Mouse (Mus musculus) forelimb bud, embryonic 11.5 days (tissue): ENCODE results near the gene Bsn.
A peak's percentile ranks its signal among the peaks of the same experiment; 100 is the strongest.

Experiments used
- DNase-seq: peaks from one replicate; pipeline ENCODE4 v3.0.0-alpha.2; 2012; ENCODE audit warnings: low read depth, low spot score

The Bsn gene

DNA sequence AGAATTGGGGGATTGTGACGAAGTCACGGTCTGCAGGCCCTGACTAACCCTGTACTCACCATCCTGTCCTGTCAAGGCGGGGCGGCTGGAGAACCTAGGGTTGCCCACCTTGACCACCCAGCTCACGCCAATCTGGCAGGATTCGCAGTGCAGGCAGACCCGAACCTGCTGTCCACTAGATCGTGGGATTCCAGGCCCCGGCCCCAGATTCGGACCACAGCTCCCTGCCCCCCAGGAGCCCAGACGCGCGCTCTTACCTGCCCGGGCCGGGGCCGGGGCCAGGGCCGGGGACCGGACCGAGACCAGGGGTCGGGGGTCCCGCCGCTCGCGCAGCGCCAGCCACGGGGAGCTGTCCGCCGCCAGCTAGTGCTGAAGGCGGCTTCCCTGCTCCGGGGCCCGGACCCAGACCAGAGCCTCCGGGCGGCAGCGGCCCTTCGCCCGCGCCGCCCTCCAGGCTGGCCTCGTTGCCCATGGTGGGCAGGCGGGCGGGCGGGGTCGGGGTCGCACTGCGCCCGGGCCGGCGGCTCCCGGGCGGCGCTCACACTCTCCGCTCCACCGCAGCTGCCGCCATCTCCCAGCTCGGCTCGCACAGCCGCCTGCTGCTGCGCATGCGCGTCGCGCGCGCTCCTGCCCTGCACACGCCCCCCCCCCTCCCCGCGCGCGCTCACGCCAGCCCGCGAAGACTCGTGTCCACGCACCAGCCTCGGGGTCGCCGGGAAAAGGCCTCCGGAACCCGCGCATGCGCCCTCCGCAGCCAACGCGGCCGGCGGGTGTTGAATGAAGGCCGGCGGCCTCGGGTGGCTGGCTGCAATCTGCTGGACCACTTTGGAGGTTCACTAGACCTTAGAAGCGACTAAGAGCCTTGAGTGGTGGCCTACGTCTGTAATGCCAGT, at the start of gene Bsn:
Bsn (minus strand) TSS at position 598 of the 893 bp plus-strand sequence.
- peak; percentile 57 for DNase-seq

DNA sequence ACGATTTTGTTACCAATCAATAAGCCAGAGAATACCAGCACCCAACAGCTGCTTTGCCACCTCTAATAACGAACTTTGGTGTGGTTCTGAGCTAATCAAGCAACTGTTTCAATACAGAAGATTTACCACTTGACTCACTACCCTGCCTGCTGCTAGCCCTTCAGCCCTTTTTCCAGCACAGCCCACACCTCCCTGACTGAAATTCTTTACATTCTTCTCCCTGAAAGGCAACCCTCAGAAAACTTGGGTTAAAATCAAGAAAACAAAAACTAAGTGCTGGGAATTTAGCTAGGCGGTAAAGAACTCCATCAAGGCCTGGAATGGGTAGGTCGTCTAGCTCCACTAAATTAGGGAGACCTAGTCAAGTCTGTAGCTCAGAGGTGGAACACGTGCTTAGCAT, 49.8 kb upstream of the Bsn start:
- DNase-seq: no peak

DNA sequence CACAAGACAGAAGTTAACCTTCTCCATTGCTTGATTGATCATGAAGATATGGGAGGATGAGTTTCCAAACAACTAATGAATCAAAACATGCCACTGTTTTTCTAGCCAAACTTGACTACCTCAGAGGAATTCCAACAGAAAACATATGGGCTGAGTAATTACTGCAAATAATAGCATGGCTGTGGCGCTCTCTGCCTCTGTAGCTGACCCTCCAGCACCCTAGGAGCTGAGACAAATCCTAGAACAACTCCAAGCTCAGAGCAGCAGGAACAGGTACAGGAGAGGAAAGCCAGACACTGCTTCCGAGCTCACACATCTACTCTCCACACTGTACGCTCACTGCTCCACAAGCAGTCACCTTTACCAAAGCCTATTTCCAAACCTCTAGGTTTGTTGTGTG, 48.6 kb upstream of the Bsn start:
- DNase-seq: no peak

DNA sequence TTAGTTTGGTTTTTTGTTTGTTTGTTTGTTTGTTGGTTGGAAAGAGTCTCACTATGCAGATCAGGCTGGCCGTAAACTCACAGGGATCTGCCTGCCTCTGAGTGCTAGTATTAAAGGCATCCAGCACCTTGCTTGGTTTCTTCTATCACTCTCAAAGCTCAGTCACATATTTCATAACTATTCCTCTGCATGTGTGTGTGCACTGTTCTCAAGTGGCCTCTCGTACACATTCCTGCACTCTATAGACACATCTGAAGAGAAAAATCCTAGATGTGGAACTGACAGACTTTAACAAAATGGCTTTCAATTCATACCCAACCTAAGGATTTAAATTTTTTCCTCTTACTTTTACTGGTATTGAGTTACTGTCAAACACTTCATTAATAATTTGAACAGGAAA, 48.2 kb upstream of the Bsn start:
- DNase-seq: no peak

DNA sequence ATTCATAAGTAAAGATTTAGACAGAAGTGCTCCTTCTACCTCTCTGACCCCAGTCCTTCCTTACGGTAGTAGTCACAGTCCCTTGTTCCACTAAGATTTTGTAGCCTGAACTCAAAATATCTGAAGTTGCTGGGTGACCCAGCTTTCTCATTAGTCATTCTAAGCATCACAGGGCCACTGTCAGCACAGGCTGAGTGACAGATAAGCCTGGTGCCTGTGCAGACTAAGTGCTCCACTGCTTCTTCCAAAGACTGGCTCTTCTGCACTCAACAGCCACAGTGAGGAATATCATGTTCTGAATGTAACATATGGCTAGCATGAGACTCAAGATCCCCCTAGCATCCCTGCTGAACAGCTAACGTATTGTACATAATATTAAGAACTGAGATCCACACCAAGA, 44.5 kb upstream of the Bsn start:
- no peak for DNase-seq

DNA sequence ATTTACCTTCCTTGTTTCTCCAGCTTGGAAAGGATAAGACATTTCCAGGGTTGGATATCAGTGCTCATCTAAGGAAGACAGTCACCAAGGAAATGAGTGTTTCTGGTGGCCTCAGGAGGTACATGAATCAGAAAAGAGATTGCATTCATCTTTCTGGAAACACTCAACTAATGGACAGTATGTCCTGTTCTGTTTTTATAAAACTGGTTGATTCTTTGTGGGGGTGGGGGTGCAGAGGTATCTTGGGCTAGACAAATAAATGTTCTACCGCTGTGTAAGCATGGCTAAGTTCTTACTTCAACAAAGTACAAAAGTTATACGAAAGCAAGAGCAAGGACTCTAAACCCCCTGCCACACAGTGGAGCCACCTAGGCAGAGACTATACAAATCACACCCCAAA, 42.7 kb upstream of the Bsn start:
- DNase-seq: no peak

DNA sequence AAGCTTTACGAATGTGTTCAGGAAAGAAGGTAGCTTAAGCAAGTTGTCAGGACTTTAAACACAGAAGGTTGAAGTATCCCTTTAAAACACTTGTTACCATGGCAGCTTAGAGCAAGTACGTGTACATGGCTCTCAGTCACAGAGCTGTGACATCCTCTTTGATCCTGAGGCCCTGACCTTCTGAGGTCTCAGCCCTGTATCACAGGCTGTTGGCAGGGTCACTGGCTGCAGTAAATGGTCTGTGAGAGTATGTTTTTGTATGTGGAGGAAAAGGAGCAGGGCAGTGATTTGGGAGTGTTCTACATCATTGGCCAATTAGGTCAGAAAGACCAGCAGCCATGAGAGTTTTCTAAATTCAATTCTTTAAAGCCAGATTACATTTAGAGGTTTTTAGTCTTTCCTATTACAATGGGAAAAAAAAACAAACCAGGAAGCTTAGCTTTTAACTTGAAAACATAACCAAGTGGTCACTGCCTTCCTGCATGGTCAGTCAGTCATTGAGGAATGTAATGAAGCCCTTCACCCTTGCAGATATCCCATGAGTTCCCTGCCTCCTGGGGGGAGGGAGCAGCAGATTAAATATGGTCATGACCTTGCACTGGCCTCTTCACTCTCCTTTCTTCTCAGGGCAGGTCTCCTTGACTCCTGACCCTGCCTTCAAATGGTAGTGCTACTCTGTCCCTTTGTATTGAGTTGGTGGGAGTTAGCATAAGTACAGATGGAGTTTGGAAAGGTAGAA, 37.9 kb upstream of the Bsn start:
- no peak for DNase-seq

DNA sequence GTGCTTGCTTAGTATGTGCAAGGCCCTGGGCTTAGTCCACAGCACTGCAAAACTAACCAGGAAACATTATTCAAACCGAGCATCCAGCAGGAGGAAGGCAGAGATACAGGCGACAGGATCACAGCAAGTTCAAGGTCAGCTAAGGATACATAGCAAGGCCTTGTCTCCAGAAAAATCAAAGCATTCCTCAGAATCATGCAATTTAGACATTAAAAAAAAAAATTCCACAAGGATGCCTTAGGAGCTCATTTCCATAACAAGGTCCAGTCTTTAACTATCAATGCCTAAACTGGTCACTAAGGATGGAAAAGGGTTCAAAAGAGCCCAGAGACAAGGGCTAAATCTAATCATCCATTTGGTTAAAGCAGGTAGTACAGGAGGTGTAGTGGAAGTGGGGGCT, 35.0 kb upstream of the Bsn start:
- DNase-seq: no peak

DNA sequence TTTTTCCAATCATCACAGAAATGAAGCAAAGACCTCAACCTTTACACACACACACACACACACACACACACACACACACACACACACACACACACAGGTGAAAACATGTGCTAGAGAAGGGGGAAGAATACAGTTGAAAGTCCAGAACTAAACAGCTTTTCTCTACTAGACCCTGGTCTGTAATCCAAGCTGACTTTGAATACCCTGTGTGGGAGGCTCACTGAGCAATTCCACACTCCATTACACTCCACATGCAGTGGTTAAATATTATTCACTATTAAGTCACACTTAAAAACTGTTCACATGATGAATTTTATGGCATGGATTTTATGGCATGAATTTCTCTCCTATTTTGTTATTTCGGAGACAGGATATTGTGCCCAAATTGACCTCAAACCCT, 33.4 kb upstream of the Bsn start:
- no peak for DNase-seq

DNA sequence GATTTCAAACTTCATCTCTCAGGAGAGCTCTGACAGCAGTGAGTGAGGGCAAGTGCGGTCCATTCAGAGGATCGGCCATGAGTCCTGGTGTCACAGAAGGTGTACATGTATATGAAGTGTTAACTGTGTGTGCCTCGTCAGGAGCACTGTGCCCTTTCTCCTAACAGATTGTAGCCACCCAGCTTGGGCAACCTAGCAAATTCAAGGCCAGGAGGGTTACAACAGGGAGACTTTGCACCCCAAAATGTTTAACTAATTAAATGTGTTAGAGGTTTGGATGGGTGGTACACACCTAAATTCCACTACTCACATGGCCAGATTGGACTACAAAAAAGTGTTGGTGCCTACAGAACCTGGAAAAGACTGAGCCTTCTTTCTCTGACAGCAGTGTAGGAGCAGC, 31.4 kb upstream of the Bsn start:
- DNase-seq: no peak

DNA sequence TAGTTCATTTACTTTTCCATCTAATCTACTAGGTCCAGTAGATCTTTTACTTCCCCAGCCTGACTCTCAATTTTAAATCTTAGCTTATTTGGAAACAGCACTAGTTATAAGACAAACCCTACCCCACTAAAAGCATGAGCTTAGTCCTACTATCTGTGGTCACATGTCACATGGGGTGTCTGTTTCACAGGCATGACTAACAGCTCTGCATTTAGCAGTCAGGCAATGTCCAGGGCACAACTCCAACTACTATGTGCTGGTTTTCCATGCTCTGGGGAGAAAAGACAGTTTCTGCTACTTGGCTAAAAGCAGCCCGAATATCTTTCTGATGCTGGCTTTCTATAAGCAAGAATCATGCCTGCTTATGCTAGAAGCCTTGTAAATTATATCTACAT, 30.2 kb upstream of the Bsn start:
- DNase-seq: no peak

DNA sequence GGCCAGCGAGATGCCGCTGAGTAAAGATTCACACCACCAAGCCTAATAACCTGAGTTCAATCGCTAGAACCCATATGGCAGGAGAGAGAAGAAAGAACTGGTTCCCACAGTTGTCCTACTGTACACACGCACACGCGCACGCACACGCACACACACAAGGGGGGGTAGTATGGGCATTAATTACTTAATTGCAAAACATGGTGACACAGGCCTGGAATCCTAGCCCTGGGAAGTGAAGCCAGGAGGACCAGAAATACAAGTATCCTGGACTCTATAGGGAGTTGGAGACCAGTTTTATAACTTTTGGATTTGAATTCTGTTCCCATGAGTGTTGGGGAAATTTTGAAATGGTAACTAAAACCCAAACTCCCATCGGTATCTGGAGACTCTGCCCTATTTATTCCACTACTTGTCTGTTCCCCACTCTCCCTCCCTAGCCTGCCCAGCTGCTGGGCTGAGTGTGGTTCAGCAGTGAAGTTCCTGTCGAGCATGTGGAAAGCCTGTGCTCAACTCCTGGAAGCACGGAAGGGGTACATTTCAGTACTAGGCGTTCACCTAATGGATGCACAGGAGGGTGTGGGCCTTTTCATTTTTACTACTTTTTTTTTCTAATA, 29.7 kb upstream of the Bsn start:
- no peak for DNase-seq

DNA sequence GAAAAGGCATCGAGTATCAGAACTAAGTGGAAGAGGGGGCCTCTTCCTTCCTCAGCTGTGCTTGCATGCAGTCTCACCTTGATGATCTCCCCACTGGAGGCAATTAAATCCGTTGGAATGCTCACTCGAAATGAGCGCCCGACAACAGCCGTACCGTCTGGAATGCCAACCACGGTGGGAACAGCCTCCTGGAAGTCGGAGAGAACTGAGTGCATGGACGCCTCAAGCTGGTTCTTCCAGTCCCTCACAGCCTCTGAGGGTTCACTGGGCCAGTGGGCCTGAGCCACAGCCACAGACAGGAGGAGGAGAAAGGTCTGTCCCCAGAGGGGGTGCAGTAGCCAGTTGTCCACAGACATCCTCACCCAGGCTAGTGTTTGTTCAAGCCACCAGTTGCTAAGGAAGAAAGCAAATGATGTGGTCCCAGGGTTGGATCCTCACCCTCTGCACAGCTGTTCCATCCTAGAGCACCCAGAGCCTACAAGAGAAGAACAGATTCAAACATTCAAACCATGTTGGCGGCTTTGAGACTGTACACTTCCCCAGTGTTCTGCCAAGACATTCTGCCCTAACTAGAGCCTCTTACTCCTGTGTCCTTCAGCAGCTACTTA, 27.9 kb upstream of the Bsn start:
- no peak for DNase-seq

DNA sequence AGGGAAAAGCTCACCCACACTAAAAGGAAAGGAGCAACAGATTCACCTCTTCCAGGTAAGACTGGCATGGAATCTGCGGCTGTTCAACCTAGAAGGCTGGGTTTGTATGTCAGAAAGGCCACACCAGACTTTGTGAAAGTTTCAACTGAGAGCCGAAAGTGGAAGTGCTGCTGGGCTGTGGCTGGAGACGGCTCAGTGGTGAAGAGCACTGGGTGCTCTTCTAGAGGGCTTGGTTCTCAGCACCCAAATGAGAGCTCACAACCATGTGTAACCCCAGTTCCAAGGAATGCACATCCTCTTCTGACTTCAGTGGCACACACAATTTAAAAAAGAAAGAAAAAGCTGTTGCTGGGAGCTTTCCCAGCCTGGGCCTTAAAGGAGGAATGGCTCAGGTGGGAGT, 27.2 kb upstream of the Bsn start:
- no peak for DNase-seq

DNA sequence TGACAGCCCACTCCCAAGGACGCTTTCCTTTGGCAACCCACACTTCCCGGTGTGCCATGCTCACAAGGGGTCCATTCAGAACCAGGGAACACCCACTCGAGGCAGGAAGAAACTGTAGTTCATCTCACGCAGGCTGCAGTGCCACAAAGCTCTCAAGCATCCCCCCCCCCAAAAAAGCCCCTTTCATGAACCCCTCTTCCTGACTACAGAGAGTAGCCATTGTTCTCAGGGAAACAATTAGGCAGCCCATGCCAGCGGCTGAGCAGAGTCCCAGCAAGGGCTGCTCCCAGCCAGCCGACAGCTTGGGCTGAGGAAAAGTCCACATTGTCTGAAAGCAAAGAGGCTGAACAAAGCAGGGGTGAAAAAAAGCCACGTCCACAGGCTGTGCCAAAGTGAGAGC, 22.9 kb upstream of the Bsn start:
- DNase-seq: no peak

DNA sequence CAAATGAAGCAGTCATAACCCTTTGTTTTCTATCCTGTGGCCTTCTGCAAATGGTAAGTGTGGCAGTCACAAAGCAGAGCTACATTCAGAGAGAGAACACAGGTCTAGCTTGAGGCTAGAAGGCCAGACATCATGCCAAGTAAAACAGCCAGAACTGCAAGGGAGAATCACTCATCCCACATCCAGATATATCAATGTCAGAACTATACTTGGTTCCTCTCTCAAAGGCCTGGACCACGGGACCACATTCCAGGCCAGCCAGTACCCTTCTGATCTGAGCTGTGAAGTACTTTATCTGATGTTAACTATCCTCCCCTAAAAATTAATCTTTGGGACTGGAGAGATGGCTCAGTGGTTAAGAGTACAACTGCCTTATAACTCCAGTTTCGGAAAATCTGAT, 22.2 kb upstream of the Bsn start:
- no peak for DNase-seq

DNA sequence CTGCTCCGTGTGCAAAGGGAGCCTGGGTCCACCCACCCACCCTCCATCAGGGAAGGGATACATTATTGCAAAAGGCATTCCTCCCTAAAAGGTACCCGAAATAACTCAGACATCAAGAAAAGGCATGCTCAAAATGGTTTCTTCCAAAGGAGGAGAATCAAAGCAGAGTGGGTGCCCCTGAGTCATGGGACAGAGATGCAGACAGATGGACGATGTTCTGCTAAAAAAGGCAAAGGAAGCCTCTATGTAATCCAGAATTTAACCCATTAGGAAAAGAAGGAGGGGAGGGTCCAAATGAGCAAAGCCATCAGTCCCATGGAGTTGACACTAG, 15.4 kb upstream of the Bsn start:
- DNase-seq: no peak

DNA sequence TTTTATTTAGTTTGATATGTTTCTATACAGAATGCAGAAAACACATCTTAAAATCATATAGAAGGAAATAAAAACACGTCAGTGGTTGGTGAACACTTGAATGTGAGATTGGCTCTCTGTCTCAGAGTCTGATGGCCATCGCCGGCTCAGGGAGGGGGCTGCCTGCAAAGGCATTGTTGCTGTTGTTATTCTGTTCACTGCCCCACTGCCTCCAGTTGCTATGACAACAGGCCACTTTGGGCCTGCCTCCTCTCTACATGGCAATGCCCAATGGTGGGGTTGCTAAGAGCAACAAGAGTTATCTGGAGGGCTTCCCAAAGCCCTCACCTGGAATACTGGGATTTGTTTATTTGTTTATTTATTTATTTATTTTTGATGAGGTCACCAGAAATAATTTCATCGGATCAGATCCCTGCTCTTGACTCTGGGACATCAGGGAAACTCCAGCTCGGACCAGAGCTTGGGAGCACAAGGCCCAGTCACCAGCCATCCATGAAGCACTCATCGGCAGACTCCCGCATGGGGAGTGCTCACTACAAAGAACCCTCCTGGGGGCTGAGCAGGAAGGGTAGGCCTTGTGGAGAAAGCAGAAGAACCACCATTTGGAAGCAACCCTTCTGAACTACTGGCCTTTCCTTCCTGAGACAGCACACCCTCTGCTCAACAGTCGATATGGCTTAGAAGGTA, 14.8 kb upstream of the Bsn start:
- DNase-seq: no peak

DNA sequence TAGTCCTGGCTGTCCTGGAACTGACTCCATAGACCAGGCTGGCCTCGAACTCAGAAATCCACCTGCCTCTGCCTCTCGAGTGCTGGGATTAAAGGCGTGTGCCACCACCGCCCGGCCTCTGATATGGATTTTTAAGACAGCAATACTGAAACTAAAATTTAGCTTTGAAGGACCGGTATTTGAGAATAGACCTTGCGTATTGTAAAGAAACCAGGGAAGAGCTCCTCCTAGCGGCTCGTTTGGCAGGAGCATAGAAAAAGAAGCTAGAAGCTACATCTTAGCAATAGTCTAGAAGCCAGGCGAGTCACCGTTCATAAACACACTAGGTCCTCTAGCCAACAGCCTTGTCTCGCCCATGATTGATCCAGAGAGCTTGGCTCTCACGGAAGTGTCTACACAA, 12.8 kb upstream of the Bsn start:
- DNase-seq: peak; percentile 65

DNA sequence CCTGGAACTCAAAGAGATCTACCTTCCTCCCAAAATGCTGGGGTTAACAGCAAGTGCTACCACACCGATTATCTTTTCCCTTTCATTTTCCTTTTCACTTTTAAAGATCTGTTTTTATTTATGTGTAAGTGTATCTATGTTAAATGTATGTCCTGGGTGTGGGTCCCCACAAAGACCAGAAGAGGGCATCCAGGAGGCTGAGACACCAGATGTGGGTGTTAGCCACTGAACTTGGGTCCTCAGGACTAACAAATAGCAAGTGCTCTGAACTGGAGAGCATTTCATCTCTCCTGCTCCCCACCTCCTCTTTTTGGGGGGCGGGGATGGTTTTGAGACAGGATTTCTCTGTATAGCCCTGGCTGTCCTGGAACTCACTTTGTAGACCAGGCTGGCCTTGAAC, 12.0 kb upstream of the Bsn start:
- no peak for DNase-seq

DNA sequence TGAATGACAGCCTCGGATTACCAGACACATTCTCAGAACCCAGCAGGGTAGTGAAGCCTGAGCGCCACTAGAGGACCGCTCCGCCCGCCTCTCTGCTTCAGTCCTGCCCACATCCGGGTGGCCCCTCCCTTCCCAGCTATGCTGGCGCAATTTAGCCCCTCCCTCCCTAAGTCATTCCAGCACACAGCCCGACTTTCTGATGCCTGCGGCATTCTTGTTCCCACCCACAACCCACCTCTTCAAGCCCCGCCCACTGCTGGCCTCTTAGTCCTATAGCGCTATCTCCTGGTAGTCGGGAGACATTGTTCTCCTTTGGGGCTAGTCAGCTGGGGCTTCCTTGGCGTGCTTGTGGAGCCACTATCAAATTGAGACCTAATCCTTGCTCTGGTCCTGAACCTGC, 11.0 kb upstream of the Bsn start:
- peak; percentile 97 for DNase-seq

DNA sequence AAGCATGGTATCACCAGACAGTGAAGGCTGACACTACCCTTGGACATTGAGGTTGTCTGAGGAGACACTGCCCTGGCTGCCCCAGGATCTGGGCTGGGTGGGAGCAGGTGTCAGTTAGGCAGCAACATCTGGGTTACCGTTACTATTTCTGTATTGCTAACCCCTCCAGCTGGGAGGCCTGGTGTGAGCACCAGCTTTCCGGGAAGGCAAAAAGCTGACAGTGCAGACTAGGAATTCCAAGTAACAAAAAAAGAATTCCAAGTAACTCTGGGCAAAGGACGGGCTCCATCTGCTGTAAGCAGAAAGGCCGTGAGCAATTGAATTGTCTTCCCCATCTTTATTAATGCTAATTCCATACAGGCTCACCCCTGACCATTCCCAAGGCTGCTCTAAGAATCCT, 8.4 kb upstream of the Bsn start:
- DNase-seq: no peak
